In the genomic region with DNA sequence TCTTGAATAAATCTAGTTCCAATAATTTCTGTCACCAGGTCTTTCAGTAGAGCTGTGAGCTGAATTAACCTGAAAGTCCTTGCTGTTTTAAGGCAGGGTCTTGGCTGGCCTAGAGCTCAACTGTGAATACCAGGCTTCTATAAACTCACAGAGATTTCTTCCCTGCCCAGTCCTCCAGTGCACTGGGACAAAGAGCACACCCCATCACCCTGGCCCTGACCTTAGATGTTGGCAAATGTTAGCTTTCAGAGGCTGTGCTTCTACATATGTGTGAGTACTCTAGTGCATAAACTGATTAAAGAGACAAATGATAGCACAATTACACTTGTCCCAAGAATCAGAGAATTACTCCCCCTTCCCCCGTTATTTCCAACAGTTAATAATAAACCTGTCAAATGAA, we compare ENCODE assay signal across 10 mouse cellular contexts. TPM values are rescaled to one million over a fixed set of nuclear protein-coding genes. Genes with fewer than 3 reads are reported as not detected.
DNase-seq lines count a peak whose midpoint lies in the region; ATAC-seq lines count a peak whose summit lies in the region.
"Had no signal": no experiment of that assay in that cellular context is flagged by ENCODE, and none has a peak within 500 bp of the region (broad histone marks: within the 10 kb centered on the region; RNA-seq: fewer than 3 reads in every experiment).

No protein-coding gene starts in this region.

- peaks cover 13% of the 10 kb centered on the region for H3K4me1 ChIP-seq in heart, embryonic 11.5 days (ENCODE audit: control insufficient read depth, insufficient read depth, low read length)
- peaks cover 22% of the 10 kb centered on the region for H3K4me1 ChIP-seq in midbrain, embryonic 12.5 days
- peaks cover 24% of the 10 kb centered on the region for H3K4me1 ChIP-seq in midbrain, embryonic 16.5 days (ENCODE audit: control insufficient read depth, insufficient read depth, low read length)
- peaks cover 27% of the 10 kb centered on the region for H3K4me1 ChIP-seq in limb, embryonic 10.5 days
- H3K4me1 ChIP-seq in stomach, embryonic 15.5 days: peaks cover 14% of the 10 kb centered on the region

- H3K9ac ChIP-seq in heart, embryonic 11.5 days (ENCODE audit: low read depth, low read length): no peak overlapping the region
- H3K9ac ChIP-seq in midbrain, embryonic 12.5 days (replicated peaks): no peak overlapping the region
- H3K9ac ChIP-seq in midbrain, embryonic 16.5 days (ENCODE audit: low read depth, low read length): no peak overlapping the region
- no peak overlapping the region for H3K9ac ChIP-seq in stomach, embryonic 15.5 days

- no peaks in the 10 kb centered on the region for H3K36me3 ChIP-seq in heart, embryonic 11.5 days (ENCODE audit: control insufficient read depth, insufficient read depth, low read length)
- 0 out of 2 replicates have a peak, but pooled peaks cover 4% of the 10 kb centered on the region for H3K36me3 ChIP-seq in midbrain, embryonic 12.5 days
- H3K36me3 ChIP-seq in midbrain, embryonic 16.5 days (ENCODE audit: control insufficient read depth, insufficient read depth, low read length): no peaks in the 10 kb centered on the region
- no peaks in the 10 kb centered on the region for H3K36me3 ChIP-seq in limb, embryonic 10.5 days
- no peaks in the 10 kb centered on the region for H3K36me3 ChIP-seq in stomach, embryonic 15.5 days

- no peak overlapping the region for H3K27ac ChIP-seq in heart, embryonic 11.5 days (ENCODE audit: low read depth, low read length)
- 0 out of 2 replicates have a peak overlapping the region, but pooled peaks have one; percentile 89 for H3K27ac ChIP-seq in midbrain, embryonic 12.5 days (replicated peaks)
- no peak overlapping the region for H3K27ac ChIP-seq in midbrain, embryonic 16.5 days (ENCODE audit: low read length)
- peak overlapping the region; percentile 94; the same call in 1 of the 2 replicates for H3K27ac ChIP-seq in limb, embryonic 10.5 days
- no peak overlapping the region; the same call in 1 of the 2 replicates for H3K27ac ChIP-seq in stomach, embryonic 15.5 days

- no peaks in the 10 kb centered on the region for H3K27me3 ChIP-seq in heart, embryonic 11.5 days (ENCODE audit: control insufficient read depth, insufficient read depth, low read length)
- no peaks in the 10 kb centered on the region for H3K27me3 ChIP-seq in midbrain, embryonic 12.5 days
- H3K27me3 ChIP-seq in midbrain, embryonic 16.5 days (ENCODE audit: control insufficient read depth, insufficient read depth, low read depth, low read length): no peaks in the 10 kb centered on the region
- H3K27me3 ChIP-seq in limb, embryonic 10.5 days (ENCODE audit: low read depth, poor library complexity, severe bottlenecking): no peaks in the 10 kb centered on the region
- no peaks in the 10 kb centered on the region for H3K27me3 ChIP-seq in stomach, embryonic 15.5 days (replicated peaks)

- no peak for DNase-seq in heart, postnatal 4 days
- DNase-seq in limb, embryonic 10.5 days (ENCODE audit: low spot score): no peak
- no peak for DNase-seq in layer of hippocampus, postnatal 10 days (ENCODE audit: low spot score in 2 of 2)
- DNase-seq in ovary, postnatal 10 days (ENCODE audit: low spot score): no peak
- DNase-seq: layer of hippocampus, postnatal 36 days; lung, postnatal 36 days had no signal

- no peak for ATAC-seq in heart, embryonic 11.5 days (replicated peaks; ENCODE audit: insufficient number of reproducible peaks, low FRiP score, low TSS enrichment)
- no peak for ATAC-seq in midbrain, embryonic 12.5 days (ENCODE audit: low FRiP score, low read depth)
- ATAC-seq in midbrain, embryonic 16.5 days: no peak
- ATAC-seq in stomach, embryonic 15.5 days (ENCODE audit: insufficient read depth, low FRiP score, low read depth): no peak

- no peak overlapping the region for H3K4me3 ChIP-seq in heart, embryonic 11.5 days (ENCODE audit: low read depth, low read length)
- H3K4me3 ChIP-seq in midbrain, embryonic 12.5 days: no peak overlapping the region
- H3K4me3 ChIP-seq in midbrain, embryonic 16.5 days (ENCODE audit: low read depth, low read length): no peak overlapping the region
- H3K4me3 ChIP-seq in limb, embryonic 10.5 days: peak overlapping the region; percentile 97
- H3K4me3 ChIP-seq in stomach, embryonic 15.5 days (replicated peaks): no peak overlapping the region

- H3K9me3 ChIP-seq in heart, embryonic 11.5 days (replicated peaks; ENCODE audit: control insufficient read depth, low read length): no peaks in the 10 kb centered on the region
- H3K9me3 ChIP-seq in midbrain, embryonic 12.5 days: no peaks in the 10 kb centered on the region
- H3K9me3 ChIP-seq in midbrain, embryonic 16.5 days (replicated peaks; ENCODE audit: control insufficient read depth, low read length, poor library complexity, severe bottlenecking): no peaks in the 10 kb centered on the region
- no peaks in the 10 kb centered on the region for H3K9me3 ChIP-seq in limb, embryonic 10.5 days (replicated peaks)
- no peaks in the 10 kb centered on the region for H3K9me3 ChIP-seq in stomach, embryonic 15.5 days

- 81% methylated on average over 1 of the region's 1 CpGs for WGBS in heart, embryonic 11.5 days (ENCODE audit: insufficient replicate concordance)
- WGBS in midbrain, embryonic 12.5 days: 84% methylated on average over 1 of the region's 1 CpGs
- WGBS in midbrain, embryonic 16.5 days: 77% methylated on average over 1 of the region's 1 CpGs
- 68% methylated on average over 1 of the region's 1 CpGs for WGBS in limb, embryonic 10.5 days
- 58% methylated on average over 1 of the region's 1 CpGs for WGBS in stomach, embryonic 15.5 days

- peak overlapping the region; percentile 71 for H3K4me2 ChIP-seq in heart, embryonic 11.5 days
- peak overlapping the region; percentile 52; the same call in 1 of the 2 replicates for H3K4me2 ChIP-seq in midbrain, embryonic 12.5 days (replicated peaks)
- H3K4me2 ChIP-seq in midbrain, embryonic 16.5 days (ENCODE audit: low read length): no peak overlapping the region; the same call in 1 of the 2 replicates
- peak overlapping the region; percentile 63; the same call in 1 of the 2 replicates for H3K4me2 ChIP-seq in stomach, embryonic 15.5 days

RNA-seq across cellular contexts. Expression of a gene that starts 1.1 kb away (rescaled TPM):
- 34.1 and 35.9 TPM in 2 replicates for polyA plus RNA-seq in heart, embryonic 11.5 days (2014; fragmentation: Nextera tagmentation; extraction: Ambion mirVana)
- total RNA-seq in heart, postnatal 4 days (2021): 10 to 100 TPM; 39.1 to 39.8 TPM
- 47.5 and 50.7 TPM in 2 replicates for polyA plus RNA-seq in midbrain, embryonic 12.5 days (2016; fragmentation: Nextera tagmentation; extraction: Ambion mirVana)
- polyA plus RNA-seq in midbrain, embryonic 16.5 days (2015; fragmentation: Nextera tagmentation; extraction: Ambion mirVana): 26.9 and 29.8 TPM in 2 replicates
- 41.7 and 43.6 TPM in 2 replicates for polyA plus RNA-seq in limb, embryonic 10.5 days (2016; fragmentation: Nextera tagmentation; extraction: Ambion mirVana)
- 35.6 and 36.7 TPM in 2 replicates for polyA plus RNA-seq in stomach, embryonic 15.5 days (2015; fragmentation: Nextera tagmentation; extraction: Ambion mirVana)
- 10 to 100 TPM; 67.8 to 73.4 TPM for total RNA-seq in layer of hippocampus, postnatal 10 days (2021)

Comparison
In these comparisons a context has a peak if more than half of its experiments do, and no peak if none do; other contexts are left out.
1. H3K27ac ChIP-seq: peak in midbrain, embryonic 12.5 days (single experiment) and limb, embryonic 10.5 days (single experiment); none in heart, embryonic 11.5 days (single experiment), midbrain, embryonic 16.5 days (single experiment) and stomach, embryonic 15.5 days (single experiment).